Mouse (Mus musculus): ENCODE data around the gene Slc7a11.

Gene Slc7a11

GRCm38 (mm10) chr3:49965569-49965968 is 477.8 kb downstream of the Slc7a11 start:
- no peak for DNase-seq

- no peak for DNase-seq
Observed at GRCm38 (mm10) chr3:49960581-49960980, 482.8 kb downstream of the Slc7a11 start.

DNA sequence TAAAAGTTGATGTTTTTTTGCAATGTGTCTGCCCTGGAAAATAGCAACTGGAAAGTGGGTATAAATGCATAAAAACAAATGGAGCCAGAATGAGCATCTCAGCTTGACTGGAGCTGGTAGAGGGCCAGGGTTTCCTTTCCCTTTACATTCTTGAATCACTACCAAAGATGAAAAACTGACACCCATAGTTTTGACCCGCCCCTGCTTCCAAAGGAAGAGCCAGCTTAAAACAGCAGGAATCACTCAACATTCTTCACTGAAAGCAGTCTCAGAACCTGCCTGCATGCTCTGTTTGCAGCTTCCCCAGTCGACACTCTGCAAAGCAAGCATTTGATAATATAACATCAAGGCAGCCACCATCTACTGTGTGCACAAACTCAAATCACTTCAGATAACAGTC is 496.6 kb downstream of the Slc7a11 start:
- DNase-seq, result no peak

DNA sequence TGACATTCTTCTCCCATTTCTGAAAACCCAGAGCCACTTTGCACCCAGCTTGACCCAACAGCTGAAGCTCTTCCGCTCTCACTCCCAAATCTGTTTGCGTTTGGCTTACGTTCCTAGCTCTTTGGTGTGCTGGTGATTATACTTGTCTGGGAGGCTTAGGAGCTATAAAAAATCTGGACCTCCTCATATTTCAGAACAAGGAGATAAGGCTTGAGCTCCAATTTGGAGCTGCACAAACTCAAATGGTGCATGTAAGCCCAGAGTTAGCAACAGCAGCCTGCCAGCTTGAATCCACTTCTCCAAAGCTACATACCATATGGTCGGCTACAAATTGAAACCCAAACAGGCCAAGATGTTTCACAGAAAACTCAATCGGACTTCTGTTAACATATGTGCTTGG is 498.6 kb downstream of the Slc7a11 start:
- no peak for DNase-seq

DNA sequence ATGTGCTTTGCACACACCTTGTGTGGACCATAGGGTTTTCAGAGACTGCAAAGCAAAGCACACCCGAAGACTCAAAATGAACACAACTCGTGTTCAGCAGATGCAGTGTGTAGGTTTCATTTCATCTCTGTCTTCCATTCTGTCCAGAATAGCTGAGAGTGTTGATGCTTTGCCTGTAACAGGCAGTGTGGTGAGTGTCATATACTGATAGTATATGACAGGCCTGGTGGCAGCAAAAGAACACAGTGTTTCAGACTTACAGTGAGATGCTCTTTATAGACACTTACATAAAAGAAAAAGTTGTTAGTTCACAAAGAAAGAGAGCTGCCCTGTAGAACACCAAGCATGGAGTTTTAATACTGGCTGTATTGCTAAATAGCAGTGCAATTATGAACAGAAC is 505.8 kb downstream of the Slc7a11 start:
- DNase-seq, result no peak

GRCm38 (mm10) chr3:49929496-49929895 is 513.9 kb downstream of the Slc7a11 start:
- no peak for DNase-seq

- DNase-seq, result no peak
Observed at GRCm38 (mm10) chr3:49928509-49929263, 514.7 kb downstream of the Slc7a11 start.

GRCm38 (mm10) chr3:49913929-49914328 is 529.5 kb downstream of the Slc7a11 start:
- DNase-seq, result no peak

DNA sequence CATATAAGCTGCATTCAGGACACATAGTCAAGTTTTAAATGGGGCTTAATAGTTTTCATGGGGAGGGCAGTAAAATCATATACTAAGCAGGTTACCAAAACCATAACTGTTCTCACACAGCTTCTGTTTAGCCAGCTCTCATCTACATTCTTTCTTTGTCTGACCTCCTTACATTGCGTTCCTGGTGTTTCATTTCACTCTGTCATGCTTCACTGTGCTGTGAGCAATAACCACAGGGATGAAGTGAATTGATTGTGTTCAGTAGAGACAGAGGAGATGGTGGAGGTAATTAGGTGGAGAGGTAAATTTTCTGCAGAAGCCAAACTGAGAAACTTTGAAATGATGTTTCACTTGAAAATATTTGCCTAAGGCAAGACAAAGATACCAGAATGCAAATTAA is 532.5 kb downstream of the Slc7a11 start:
- DNase-seq, result no peak

GRCm38 (mm10) chr3:49908426-49909341 is 534.7 kb downstream of the Slc7a11 start:
- no peak for DNase-seq

- no peak for DNase-seq
Observed at GRCm38 (mm10) chr3:49893945-49894344, 549.5 kb downstream of the Slc7a11 start.

- no peak for DNase-seq
Observed at GRCm38 (mm10) chr3:49887359-49887758, 556.1 kb downstream of the Slc7a11 start.

DNA sequence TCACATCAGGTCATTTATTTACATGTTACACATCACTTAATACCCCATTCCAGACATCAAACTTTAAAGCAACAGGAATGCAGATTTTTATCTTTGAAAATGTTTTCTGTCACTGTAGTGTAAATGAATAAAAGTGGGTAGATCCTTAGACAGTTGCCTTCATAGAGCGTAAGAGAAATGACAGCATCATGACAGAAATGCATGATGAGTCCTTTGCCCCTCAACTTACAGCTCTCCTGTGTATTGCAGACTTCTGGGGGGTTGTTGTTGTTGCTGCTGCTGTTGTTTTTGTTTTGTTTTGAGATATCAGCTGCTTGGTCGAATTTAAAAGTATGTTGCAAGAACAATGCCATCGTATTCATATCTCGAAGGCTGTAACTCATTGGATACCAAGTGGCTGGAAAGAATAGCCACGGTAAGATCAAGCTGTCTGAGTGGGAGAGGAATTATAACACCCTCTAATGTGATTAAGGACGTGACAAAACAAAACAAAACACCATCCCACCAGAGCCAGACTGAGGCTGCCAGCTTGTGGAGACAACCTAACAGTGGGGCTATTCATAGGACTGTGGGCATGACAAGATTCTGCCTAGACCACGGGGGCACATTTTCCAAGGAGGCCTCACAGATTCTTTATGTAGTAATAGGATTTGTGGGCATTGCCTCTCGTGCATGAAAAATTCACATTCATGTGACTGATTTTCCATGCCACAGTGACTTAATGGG is 557.0 kb downstream of the Slc7a11 start:
- no peak for DNase-seq

GRCm38 (mm10) chr3:49880496-49880895 is 562.9 kb downstream of the Slc7a11 start:
- DNase-seq, result no peak

DNA sequence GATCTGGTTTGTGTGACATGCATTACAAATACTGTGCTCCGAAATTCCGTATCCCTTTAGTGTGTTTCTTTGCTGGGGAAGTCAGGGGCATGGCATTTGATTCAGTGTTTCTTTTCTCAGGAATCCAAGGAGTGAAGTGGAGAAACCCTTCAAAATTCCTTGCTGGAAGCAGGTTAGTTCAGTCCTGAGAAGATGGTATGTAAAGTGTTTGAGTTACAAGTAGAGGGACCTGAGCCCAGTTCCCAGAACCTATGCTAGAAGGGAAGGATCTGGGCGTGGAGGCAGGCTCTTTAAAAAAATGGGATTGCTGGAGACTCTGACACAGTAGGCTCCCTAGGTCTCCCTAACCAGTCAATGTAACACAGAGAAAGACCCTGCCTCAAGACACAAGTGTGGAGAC is 572.6 kb downstream of the Slc7a11 start:
- no peak for DNase-seq

DNA sequence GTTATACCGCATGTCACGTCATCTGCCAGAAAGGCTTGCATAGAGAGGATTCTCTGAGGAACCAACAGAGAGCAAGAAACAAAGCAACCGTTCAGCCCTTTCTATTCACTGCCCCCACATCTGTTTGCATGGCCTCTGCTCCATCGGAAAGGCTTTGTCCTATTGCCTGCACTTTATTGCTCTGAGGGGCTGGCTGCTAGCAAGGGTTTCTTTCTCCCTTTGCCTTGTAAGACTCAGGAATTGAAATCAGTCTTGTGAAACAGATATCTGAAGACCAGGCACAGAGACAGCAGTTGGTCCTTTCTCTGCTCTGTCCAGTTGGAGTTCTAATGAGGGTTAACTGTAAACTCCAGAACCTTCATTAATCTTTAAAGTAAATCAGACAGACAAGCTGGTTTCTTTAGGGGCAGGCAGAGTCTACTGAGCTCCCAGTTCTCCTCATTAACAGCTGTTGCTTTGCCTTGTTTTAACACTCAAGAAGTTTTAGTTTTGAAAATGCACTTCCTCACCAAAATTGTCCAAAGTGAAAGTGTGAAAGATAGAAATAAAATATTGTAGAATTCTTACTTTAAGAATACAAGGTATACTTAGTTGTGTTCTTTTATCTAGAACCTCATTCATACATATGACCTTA is 575.3 kb downstream of the Slc7a11 start:
- no peak for DNase-seq

- no peak for DNase-seq
Observed at GRCm38 (mm10) chr3:49867147-49867950, 576.1 kb downstream of the Slc7a11 start.

GRCm38 (mm10) chr3:49866061-49866515 is 577.3 kb downstream of the Slc7a11 start:
- no peak for DNase-seq

GRCm38 (mm10) chr3:49856797-49857196 is 586.6 kb downstream of the Slc7a11 start:
- DNase-seq, result no peak

GRCm38 (mm10) chr3:49854277-49854676 is 589.1 kb downstream of the Slc7a11 start:
- no peak for DNase-seq

GRCm38 (mm10) chr3:49842971-49843370 is 600.4 kb downstream of the Slc7a11 start:
- DNase-seq, result no peak
